Mouse (Mus musculus) ES-E14 (cell line): ENCODE data around the gene Tmppe. TPM values are rescaled to one million over a fixed set of nuclear protein-coding genes. Genes with fewer than 3 reads are reported as not detected.

Experiments
- DNase-seq: peaks from one replicate; pipeline ENCODE4 v3.0.0-alpha.2; 2013; ENCODE audit warnings: low read depth, low spot score
- H3K27ac ChIP-seq: 2 replicates; pipeline ENCODE4 v1.5.1; 2012; ENCODE audit warnings: low read depth, mild to moderate bottlenecking, low read length, moderate library complexity, mixed read lengths; ENCODE audit not compliant: poor library complexity, insufficient read depth, severe bottlenecking
- H3K36me3 ChIP-seq: 2 replicates; pipeline ENCODE4 v1.6.1; 2012; ENCODE audit warnings: mild to moderate bottlenecking, low read length, moderate library complexity, mixed read lengths; ENCODE audit not compliant: control insufficient read depth, poor library complexity, insufficient read depth, severe bottlenecking
- H3K4me1 ChIP-seq, 2 experiments: fragments of 150-350 bp in 1 of 2; sonication (generic) in 1 of 2; 2 replicates each; pipeline ENCODE4 v1.6.1; 2012; ENCODE audit warnings: low read length in 2 of 2, mild to moderate bottlenecking in 1 of 2, mixed read lengths in 1 of 2; ENCODE audit not compliant: control insufficient read depth in 2 of 2, insufficient read depth in 2 of 2, poor library complexity in 1 of 2
- H3K4me3 ChIP-seq, 2 experiments: fragments of 150-350 bp in 1 of 2; sonication (generic) in 1 of 2; 2 replicates each; pipeline ENCODE4 v1.5.1; 2012; ENCODE audit warnings: low read length in 2 of 2, low read depth in 1 of 2, mild to moderate bottlenecking in 1 of 2, mixed read lengths in 1 of 2; ENCODE audit not compliant: insufficient read depth in 1 of 2, poor library complexity in 1 of 2, severe bottlenecking in 1 of 2
- H3K9ac ChIP-seq: 2 replicates; pipeline ENCODE4 v1.6.1; 2012; ENCODE audit warnings: low read depth, mild to moderate bottlenecking, low read length, mixed read lengths; ENCODE audit not compliant: poor library complexity, insufficient read depth, severe bottlenecking
- H3K9me3 ChIP-seq: fragments of 150-350 bp; sonication (generic); 2 replicates; pipeline ENCODE4 v1.6.1; 2012; ENCODE audit warnings: low read depth, mild to moderate bottlenecking, low read length; ENCODE audit not compliant: control insufficient read depth, insufficient read depth
- CHD2 ChIP-seq: IDR thresholded peaks from 2 replicates; pipeline ENCODE4 v1.6.1; 2014; ENCODE audit warnings: mild to moderate bottlenecking, low read depth, low read length, inconsistent platforms
- HCFC1 ChIP-seq: IDR thresholded peaks from 2 replicates; pipeline ENCODE4 v1.6.1; 2012; ENCODE audit warnings: low read length, inconsistent platforms, borderline replicate concordance; ENCODE audit not compliant: insufficient read depth
- MAFK ChIP-seq: IDR thresholded peaks from 2 replicates; pipeline ENCODE4 v1.6.1; 2014; ENCODE audit warnings: mild to moderate bottlenecking, low read depth, low read length, inconsistent platforms; ENCODE audit not compliant: insufficient read depth
- ZC3H11A ChIP-seq: IDR thresholded peaks from 2 replicates; pipeline ENCODE4 v1.6.1; 2012; ENCODE audit warnings: low read depth, mild to moderate bottlenecking, inconsistent platforms, low read length, borderline replicate concordance
- ZNF384 ChIP-seq: IDR thresholded peaks from 2 replicates; pipeline ENCODE4 v1.6.1; 2012; ENCODE audit warnings: low read depth, low read length, inconsistent platforms
- in situ Hi-C, 2 experiments: fragments of 600-800 bp; cut with MboI; formaldehyde crosslinking; loops; one replicate each; pipeline ENCODE4 v1.15.1; 2025; ENCODE audit warnings: low sequenced_read_pairs in 2 of 2, inconsistent platforms in 1 of 2; ENCODE audit not compliant: unreplicated experiment in 2 of 2
- total RNA-seq: library from RNA; depleted of rRNA; stranded (reverse); fragments of 300-350 nt; gene quantifications from 2 replicates; pipeline ENCODE4 v1.2.3, GENCODE M21; 2012

Tmppe gene
- total RNA-seq, 1 experiment = 37.3 TPM

- no peak overlapping the region for H3K9ac ChIP-seq
These were observed 17.8 kb upstream of the Tmppe start for GRCm38 (mm10) chr9:114382936-114383710.

GRCm38 (mm10) chr9:114384691-114385090, 16.2 kb upstream of the Tmppe start:
- Histone ChIP-seq H3K4me3 (no peak overlapping the region), H3K4me1 (peaks cover 0 to 9% of the 10 kb centered on the region in 2 experiments; a peak in 2 of 4 replicates), H3K27ac (no peak overlapping the region), H3K9me3 (no peaks in the 10 kb centered on the region), H3K9ac (no peak overlapping the region), H3K36me3 (peaks cover 22% of the 10 kb centered on the region; the same call in 1 of the 2 replicates)
- TF ChIP-seq MAFK (no peak), ZNF384 (0 out of 2 replicates have a peak, but pooled peaks have one; percentile 16)
- in situ Hi-C loops = no loop called here
- DNase-seq = no peak

More at GRCm38 (mm10) chr9:114382936-114383710, 17.8 kb upstream of the Tmppe start:
- in situ Hi-C loops = no loop called here
- Histone ChIP-seq H3K4me1 (peaks cover 0 to 5% of the 10 kb centered on the region in 2 experiments; a peak in 1 of 4 replicates), H3K4me3 (no peak overlapping the region), H3K27ac (no peak overlapping the region), H3K9me3 (no peaks in the 10 kb centered on the region), H3K36me3 (peaks cover 26% of the 10 kb centered on the region; the same call in 1 of the 2 replicates)
- TF ChIP-seq CHD2 = no peak
- no peak for DNase-seq

DNA sequence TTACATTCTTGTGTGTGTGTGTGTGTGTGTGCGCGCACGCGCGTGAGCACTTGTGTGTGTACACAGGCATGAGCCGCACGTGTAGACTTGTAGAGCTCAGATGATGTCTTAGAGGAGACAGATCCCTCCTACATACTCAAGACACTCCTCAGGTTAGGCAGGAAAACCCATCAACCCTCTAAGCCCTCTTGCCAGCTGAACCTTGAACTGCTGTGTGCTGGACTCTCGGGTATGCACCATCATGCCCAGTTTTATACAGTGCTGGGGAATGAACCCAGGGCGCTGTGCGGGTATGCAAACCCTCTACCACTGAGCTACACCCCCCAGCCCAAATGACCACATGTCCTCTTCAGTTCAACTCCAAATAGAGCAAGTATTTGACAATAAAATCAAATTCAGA, 15.7 kb upstream of the Tmppe start:
- Histone ChIP-seq H3K4me3 (no peak overlapping the region), H3K36me3 (peaks cover 18% of the 10 kb centered on the region; the same call in 1 of the 2 replicates), H3K4me1 (peaks cover 0 to 7% of the 10 kb centered on the region in 2 experiments; a peak in 2 of 4 replicates), H3K9me3 (no peaks in the 10 kb centered on the region), H3K27ac (no peak overlapping the region), H3K9ac (no peak overlapping the region)
- in situ Hi-C loops = no loop called here
- TF ChIP-seq MAFK = no peak
- TF ChIP-seq CHD2 = no peak
- TF ChIP-seq ZC3H11A = no peak
- TF ChIP-seq HCFC1 = no peak
- 0 out of 2 replicates have a peak, but pooled peaks have one; percentile 2 for TF ChIP-seq ZNF384
- no peak for DNase-seq

DNA sequence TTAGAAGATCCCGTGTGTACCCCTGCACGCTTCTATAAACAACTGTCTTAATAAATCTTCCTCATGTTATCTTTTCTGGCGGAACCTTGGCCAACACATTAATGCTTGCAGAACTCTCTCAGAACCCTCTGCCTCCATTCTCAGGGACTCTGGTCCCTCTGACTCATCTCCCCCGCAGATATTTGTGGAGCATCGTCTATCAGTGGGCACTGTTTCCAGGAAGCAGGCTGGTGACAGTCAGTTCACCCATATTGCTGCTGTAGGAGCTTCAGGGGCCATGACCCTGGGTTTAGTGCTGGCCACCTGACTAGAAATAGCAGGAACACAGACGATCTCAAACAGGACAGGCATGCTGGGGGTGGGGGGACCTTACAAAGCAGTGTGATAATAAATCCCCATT, 13.8 kb upstream of the Tmppe start:
- Histone ChIP-seq H3K9me3 (no peaks in the 10 kb centered on the region), H3K27ac (no peak overlapping the region), H3K4me3 (no peak overlapping the region), H3K9ac (no peak overlapping the region), H3K36me3 (peaks cover 12% of the 10 kb centered on the region; the same call in 1 of the 2 replicates), H3K4me1 (peaks cover 0 to 8% of the 10 kb centered on the region in 2 experiments; a peak in 2 of 4 replicates)
- TF ChIP-seq HCFC1 (no peak), ZC3H11A (no peak), ZNF384 (no peak), CHD2 (no peak), MAFK (no peak)
- in situ Hi-C loops = no loop called here
- no peak for DNase-seq

DNA sequence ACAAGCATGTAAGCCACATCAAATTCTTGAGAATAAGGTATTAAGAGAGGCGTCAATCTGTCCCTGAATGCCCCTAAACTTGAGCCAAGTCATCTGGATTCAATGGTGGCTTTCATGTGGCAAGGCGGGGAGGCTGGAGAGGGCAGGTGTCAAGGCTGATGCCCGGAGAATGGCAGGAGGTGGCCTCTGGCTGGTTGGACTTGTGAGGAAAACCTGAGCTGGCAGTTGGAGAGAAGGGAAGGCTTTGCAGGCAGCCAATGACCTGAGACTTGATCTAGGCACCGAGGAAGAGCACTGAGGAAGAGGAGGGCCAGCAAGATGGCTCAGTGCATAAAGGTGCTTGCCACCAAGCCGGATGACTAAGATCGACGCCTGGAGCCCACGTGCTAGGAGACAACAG, 12.6 kb upstream of the Tmppe start:
- no peak for DNase-seq
- in situ Hi-C loops = no loop called here
- Histone ChIP-seq H3K4me3 (no peak overlapping the region), H3K4me1 (peaks cover 0 to 11% of the 10 kb centered on the region in 2 experiments; a peak in 3 of 4 replicates), H3K9me3 (no peaks in the 10 kb centered on the region), H3K27ac (no peak overlapping the region), H3K36me3 (0 out of 2 replicates have a peak, but pooled peaks cover 4% of the 10 kb centered on the region), H3K9ac (no peak overlapping the region)
- no peak for TF ChIP-seq MAFK
- TF ChIP-seq ZC3H11A = no peak
- TF ChIP-seq ZNF384 = no peak
- TF ChIP-seq CHD2 = no peak
- no peak for TF ChIP-seq HCFC1
